Mouse (Mus musculus) fat pad, adult 2 months (tissue): ENCODE results near the gene Cmas.

Experiments used
- DNase-seq: peaks from one replicate; pipeline ENCODE4 v3.0.0-alpha.2; 2011; ENCODE audit warnings: low read depth, low spot score; ENCODE audit errors: extremely low read depth

Gene Cmas

DNA sequence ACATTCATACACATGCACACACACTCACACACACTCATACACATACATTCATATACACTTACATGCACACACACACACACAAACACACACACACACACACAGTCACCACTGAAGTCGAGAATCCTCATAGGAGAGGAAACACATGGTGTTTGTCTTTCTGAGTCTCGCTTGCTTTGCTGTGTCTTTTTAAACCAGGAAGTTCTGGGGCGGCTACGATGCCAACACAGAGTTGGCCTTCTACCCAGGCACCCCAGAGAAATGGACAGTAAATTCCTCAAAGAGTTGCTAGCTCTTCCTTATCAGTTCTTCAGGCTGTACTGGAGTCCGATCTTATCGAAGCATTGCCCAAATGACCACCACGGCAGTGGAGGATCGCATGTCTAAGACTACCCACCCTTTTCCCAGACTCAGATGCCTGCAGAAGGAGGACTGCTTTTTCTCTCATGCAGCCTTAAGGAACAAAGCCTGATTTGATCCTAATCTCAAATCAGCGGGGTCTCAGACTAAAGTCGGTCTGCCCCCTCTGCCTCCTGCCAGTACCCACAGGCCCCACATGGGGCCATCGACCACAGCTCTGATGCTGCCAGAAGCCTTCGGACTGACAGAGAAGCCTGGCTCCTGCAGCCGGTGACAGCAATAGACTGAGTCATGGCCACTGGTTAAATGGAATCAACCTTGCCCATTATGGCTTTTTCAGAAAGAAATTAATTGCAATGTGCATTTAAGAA lies 35.9 kb downstream of the Cmas start:
- no peak for DNase-seq

DNA sequence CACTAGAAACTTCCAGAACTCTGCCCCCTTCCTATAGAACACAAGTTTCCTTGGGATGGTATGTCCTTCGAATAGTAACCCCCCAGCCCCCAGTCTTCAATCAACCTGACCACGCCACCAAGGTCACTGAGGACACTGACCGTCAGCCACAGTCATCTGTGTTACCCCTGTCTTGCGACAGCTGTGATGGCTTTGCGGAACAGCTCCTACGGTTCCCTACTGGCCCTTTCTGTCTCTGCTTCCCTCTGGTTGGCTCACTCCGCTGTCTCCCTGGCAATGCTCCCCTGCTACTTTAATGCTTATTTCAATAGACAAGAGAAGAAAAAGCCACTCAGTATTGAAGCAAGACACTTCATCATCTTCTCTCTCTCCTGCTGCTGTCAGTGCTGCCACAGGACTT lies 37.0 kb downstream of the Cmas start:
- DNase-seq, result no peak

DNA sequence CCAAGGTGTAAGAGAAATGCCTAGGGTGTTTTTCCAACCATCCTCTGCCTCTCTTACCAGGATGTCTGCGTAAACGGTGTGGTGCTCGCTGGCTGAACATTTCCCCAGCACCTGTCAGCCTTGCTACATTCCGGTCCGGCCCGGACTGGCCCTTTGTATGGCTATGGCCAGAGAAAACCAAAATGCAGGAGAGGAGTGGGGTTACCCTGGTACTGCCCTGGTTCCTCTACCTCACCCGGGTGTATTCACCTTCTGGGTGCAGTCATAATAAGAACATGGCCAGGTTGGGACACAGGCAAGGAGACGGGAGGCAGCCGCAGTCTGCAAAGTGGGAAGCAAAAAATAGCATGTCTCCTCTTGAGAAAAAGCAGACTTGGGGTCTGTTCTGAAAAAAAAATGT lies 38.6 kb downstream of the Cmas start:
- DNase-seq, result no peak

DNA sequence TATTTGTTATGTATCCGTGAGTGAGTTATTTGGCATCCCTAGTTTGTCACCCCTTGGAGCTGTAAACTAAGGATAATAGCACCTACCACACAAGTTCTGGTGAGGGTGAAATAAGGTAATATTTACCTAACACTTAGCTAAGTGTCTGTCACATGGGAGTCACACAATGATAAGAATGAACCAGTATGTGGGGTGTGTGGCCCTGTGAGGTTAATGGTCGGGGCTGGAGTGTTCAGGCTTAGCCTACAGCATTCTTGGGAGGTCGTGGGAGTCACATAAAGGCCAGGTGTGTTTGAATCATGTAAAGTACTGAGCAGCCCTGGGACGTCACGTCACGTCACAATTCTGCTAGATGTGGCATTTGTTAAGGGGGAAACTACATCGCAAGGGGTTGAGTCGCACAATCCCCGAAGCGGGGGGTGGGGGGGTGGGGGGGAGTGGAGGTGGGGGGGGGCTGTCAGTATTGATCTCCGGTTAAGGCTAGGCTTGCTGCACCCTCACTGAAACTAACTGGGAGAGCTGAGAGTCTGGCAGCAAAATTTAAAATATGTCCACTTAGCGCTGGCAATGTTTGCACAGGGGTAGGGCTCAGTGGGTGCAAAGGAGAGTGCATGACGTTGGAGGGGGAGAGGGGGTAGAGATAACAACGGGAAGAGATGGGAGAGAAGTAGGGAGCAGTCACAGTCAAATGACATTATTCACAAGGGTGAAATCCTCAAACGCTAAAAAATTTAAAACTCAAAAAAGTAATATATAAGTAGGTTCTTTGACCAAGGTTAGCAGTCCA lies 39.4 kb downstream of the Cmas start:
- DNase-seq, result no peak

DNA sequence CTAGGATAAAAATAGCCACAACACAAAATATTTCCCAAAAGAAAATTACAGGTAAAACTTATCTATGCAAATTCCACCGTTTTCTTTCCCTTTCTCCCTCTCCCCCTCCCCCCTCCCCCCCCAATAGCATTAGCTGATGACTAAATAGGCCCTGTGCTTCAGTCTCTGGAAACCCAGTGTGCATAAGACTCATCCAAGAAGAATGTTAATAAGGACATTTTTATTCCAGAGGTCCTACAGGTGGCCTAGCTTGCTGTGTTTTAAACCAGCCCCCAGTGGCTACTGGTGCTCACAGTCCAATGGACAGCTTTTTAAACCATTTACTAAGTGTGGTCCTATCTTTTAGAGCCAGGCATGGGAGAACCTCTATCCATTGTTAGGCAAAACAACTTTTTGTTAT lies 41.5 kb downstream of the Cmas start:
- DNase-seq, result no peak

DNA sequence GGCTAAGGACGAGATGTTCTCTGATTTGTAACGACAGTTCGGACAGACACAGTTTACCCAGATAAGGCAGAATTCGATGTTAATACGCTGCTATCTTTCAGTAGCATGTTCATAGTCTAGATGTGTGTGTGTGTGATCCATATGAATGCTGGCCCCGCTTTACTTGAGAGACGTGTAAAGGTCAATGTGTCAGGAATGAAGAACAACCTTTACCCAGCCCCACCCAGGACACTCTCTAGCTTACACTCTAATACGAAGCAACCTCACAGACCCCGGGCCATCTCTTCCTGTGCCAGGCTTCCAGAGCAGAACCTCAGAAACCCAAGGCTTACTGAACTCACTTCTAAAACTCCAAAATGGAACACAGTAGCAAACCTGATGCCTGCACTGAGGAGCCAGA lies 42.4 kb downstream of the Cmas start:
- no peak for DNase-seq

DNA sequence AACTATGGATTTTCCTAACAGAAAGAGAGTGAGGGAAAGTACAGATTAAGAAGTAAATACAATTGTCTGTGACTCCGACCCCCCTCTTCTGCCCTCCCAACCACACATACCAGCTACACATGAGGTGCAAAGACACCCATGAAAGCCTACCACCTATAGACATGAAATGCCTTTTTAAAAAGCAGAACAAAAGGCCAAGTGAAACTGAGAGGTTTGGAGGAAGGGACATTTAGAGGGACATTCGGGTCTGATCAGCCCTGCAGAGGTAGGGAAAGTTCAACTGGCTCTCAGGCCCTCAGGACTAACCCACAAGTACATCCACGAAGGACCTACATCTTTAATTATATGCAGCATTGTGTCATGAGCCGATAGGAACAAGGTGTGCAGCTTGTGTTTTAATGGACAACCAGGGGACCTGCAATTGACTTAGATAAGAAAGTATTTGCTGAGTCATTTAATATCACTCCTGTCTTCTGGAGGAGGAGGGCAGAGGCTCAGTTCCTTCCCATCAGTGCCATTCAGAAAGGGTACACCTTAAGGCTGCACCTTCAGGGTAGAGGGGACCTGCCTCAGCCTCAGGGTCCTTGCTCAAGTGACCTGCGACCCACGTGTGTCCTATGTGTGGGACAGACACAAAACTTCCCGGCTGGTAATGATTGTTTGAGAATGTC lies 43.4 kb downstream of the Cmas start:
- no peak for DNase-seq

DNA sequence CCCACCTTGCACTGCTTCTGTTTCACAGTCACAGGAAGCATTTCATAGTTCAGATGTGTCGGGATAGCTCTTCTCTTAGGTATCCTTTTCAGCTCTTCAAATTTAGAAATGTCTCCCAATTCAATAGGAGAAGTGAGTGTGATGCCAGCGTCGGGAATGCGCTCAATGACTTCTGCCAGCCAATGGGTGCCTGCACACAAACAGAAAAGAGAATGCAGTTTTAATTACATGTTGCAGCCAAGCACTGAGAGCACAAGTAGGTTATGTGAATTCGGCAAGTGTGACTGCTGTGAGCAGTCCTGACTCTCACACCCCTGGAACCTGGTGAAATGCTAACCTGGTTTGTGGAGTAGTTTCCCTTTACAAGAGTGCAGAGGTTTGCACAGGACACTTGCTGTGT lies 45.2 kb downstream of the Cmas start:
- DNase-seq, result no peak

DNA sequence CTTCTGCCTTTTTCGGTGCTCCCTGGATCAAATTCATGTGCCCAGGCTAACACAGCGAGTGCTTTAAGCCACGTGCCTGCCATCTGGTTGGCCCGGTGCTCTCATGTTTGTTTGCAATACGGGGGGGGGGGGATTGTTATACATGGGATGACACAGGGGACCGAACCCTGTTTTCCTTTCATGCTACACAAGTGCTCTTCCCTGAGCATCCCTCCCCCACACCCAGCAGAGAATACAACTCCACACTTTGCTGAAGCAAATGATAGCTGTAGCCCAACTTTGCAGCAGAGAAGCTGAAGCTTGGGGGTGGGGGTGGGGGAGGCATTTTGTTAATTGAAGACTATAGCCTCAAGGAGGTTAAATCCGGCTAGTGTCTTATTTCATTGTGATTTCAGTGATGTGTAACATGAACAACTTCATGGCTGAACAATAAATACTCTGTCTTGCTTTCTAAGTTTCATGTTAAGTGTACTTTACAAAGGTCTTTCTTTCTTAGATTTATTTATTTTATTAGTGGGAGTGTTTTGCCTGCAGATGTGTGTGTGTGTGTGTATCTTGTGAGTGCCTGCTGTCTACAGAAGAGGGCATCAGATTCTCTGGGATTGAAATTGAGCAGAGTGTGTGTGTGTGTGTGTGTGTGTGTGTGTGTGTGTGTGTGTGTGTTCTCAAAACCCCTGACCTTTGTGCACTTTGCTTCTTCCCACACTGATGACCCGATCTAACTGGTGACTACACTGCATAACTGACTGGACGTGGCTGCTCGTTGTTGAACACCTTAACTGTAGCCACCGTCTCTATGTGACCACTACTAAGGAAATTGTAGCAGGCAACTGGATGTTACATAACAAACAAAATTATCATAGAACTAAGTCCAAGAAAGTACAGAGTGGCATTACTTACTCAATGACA lies 46.4 kb downstream of the Cmas start:
- DNase-seq, result no peak

DNA sequence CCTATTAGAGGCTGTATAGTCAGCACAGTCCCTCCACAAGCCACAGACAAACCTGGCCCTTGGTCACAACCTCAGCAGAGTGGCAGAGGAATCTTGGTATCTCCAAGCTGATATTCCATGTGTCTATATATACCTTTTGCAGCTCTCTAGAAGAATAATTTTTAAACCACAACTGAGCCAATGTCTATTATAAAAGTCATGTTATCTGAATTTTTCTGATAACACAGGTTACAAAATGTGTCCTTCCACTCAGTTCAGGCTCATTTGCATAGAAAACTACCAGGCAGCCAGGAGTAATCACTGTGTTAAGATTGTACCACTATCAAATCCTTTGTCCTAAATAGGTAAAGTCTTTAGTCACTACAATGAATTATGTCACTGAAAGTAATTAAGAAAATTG lies 47.9 kb downstream of the Cmas start, which contains the start of gene Sult6b2:
Sult6b2 (minus strand) TSS at position 101 of the 400 bp plus-strand sequence.
- no peak for DNase-seq

DNA sequence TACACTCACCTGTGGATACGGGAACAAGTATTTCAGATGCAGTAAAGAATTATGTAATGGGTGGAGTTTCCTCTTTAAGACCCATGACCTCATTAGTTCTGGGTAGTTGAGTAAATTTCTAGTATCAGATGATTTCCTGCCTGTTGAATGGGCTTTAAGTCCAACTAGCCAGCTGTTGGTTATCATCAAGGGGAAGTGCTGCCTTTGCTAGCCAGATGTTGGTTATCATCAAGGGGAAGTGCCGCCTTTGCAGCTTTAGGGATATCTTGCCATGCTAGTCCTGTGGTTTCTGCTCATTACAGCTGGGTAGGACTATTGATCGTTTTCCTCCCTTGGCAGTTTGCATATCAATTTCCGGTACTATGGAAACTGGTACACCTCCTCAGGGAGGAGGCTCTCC lies 49.8 kb downstream of the Cmas start:
- no peak for DNase-seq

DNA sequence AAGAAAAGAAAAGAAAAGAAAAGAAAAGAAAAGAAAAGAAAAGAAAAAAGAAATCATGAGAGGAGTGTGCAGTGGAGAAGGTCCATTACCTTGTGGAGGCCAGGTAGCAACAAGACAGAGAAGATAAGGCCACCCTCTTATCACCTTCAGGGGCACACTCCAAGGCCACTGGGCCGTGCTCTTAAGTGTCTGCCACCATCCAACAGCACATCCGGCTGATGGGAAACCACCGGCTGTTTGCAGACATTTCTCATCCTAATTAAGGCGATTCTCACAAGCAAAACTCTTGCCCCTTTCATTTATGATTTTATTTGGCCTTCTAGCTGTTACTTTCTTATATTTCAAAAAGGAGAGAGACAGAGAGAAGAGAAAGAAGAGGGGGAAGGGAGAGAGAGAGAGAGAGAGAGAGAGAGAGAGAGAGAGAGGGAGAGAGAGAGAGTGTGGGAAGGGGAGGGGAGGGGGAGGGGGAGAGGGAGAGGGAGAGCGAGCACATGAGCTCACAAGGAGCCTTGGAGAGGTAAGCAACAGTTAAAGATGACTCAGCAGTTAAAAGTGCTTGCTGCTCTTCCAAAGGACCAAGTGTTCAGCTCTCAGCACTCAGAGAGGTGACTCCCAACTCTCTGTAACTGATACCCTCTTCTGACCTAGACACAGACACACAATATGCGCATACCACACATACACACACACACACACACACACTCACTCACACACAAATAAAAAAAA lies 53.0 kb downstream of the Cmas start:
- DNase-seq, result no peak

DNA sequence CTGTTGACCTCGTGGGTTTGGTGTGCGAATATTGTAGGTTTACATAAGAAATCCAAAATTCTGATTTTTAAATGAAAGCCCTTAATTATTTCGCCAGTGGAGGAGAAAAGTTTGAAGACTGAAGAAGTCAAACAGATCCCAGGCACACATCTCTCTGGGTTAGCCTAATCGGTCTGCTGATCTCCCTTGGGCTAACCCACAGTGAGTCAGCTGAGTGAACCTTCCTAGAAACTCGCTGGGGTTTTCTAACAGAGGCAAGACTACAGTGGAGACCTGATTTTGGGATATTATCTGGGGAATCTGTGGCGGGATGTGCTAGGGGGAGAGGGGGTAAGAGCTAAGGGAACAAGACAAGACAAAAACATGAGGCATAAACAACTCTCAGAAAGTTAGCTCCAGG lies 53.8 kb downstream of the Cmas start:
- no peak for DNase-seq

DNA sequence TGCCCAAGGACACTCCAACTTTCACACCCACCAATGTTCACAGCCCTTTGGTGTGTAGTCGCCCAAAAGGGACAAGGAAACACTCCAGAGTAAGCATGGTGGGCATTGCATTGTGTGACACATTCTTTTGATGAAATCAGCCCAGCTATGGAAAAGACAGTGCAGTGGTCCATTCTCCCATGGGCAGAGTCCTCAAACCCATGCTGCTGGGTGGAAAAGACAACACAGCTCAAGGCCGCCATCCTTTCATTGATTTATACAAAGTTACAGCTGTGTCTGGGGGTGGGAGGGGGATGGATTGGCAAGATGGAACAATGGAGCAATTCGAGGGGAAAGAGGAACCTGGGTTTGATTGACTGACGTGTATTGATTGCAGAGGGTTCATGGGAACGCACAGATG lies 56.5 kb downstream of the Cmas start:
- no peak for DNase-seq

DNA sequence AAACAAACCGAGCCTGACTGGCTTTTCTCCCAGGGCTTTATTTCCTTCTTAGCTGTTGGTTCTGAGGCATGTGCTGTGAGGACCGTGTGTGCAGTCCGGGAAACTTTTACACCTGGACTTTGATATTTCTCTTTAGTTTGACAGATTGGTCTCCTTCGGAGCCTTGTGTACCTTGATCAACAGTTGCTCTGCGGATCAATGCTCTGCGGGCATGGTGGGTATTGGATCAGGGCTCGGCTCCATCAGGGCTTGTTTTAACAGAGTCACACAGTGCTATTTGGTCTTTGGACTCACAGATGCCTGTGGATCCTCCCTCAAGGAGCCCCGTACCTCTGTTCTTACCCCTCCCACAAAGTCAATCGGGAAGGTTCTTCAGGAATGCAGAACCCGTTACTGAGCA lies 57.5 kb downstream of the Cmas start:
- no peak for DNase-seq

DNA sequence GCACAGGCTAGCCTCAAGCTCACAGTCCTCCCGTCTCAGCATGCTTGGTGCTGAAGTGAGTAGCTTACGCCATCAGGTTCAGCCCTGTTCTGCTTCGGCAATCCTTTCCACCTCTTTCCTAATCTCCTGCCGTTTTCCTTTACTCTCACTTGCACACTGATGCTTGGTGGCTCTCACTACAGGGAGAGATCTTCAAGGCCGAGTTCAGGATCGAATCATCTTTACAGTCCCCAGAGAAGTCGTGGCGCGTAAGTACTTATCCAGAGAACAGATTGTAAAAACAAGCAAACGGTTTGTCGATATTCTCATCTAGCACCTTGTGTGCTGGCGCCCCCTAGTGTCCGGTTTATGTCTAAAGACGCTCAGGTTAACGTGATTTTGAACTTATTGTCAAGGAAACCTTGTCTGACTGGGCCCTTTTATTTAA lies 58.0 kb downstream of the Cmas start:
- no peak for DNase-seq

DNA sequence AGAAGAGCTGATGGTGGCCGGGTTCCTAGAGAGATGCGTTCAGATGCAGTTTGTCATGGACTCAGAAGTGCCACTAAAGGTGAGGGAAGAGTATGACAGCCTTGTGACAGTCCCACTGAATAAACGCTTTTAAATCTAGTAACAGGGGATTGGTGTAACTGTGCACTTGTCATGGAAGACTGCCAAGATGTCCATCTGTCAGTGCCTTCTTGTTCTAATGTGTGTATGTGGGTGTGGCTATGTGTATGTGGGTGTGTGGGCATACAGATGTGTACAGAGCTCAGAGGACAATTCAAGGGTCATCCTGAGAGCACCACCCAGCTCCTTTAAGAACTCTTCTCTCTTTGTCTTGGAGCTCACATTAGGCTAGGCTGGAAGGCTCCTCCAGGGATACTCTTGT lies 59.0 kb downstream of the Cmas start:
- no peak for DNase-seq

DNA sequence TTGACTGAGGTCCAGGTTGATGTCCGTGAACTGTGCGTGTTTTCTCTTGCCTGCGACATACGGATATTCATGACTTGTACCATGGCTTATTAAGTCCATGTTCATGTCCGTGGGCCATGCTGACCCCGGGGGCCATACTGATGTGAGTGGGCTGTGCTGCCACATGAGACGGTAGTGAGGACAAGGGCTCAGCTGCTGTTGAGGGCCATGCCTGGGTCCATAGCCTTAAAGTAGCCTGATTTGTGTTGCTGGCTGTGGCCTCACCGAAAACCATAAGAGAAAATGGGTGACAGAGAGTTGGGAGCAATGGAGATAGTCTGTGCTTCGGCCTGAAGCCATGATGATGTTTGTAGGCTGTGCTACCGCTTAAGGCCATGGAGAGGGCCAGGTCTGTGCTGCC lies 61.8 kb downstream of the Cmas start:
- DNase-seq, result no peak

DNA sequence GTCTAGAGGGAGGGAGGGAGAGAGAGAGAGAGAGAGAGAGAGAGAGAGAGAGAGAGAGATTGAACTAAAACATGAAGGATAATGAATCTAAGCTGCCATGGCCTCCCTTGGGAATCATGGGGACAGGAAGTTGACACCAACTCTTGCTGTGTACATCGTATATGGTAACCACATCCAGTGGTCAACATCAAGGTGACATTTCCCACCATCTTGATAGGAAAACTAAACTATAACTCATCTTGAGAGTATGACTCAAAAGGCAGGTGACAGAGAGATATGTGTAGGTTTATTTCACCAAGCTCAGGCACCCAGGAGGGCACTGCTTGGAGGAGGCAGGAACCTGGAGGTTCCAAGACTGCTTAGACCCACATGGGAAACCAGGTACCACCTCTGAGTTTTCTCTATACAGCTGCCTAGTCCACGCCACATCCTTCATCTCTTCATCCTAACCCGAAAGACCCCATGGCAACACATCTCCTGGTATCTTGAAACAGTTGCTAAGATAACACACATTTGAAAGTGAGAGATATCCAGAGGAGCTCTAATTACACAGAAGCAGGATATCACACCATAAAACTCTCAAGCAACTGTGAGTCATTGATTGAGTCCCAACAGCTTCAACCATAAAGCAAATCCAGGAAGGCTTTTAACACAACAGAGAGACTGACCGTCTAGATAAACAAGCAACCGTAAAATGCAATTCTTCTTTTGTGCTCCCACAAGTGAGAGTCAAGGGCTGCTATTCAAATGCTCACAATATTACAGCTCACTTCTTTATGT lies 66.7 kb downstream of the Cmas start:
- DNase-seq, result no peak
